Mouse (Mus musculus): Measurements from ENCODE around the gene Agt.
A peak's percentile ranks its signal among the peaks of the same experiment; 100 is the strongest.

Gene Agt

GRCm38 (mm10) chr8:124507572-124508320 lies 61.8 kb downstream of the Agt start:
- peak; percentile 88 for DNase-seq (ENCODE audit: low read depth, low spot score)

Measured in telencephalon, adult 2 months (tissue).